Mouse (Mus musculus): ENCODE measurements around the gene Lrguk. TPM values are rescaled to one million over a fixed set of nuclear protein-coding genes. Genes with fewer than 3 reads are reported as not detected.
A peak's percentile ranks its signal among the peaks of the same experiment; 100 is the strongest.

The Lrguk gene
- polyA plus RNA-seq, 1 experiment from 2014 or later: 0.34 TPM

- no peak overlapping the region for H3K27ac ChIP-seq
- H3K9me3 ChIP-seq: no peaks in the 10 kb centered on the region
- H3K9ac ChIP-seq: no peak overlapping the region
- H3K4me2 ChIP-seq: 0 out of 2 replicates have a peak overlapping the region, but pooled peaks have one; percentile 12
- H3K36me3 ChIP-seq: no peaks in the 10 kb centered on the region
- 30% methylated on average over 15 of the region's 15 CpGs for WGBS
- no peaks in the 10 kb centered on the region for H3K27me3 ChIP-seq
- peaks cover 16% of the 10 kb centered on the region for H3K4me1 ChIP-seq
- H3K4me3 ChIP-seq: no peak overlapping the region
- no peak for ATAC-seq (ENCODE audit: insufficient number of reproducible peaks, insufficient read depth, low FRiP score, low TSS enrichment, low read depth)
Observed at GRCm38 (mm10) chr6:34034577-34035461, 5.6 kb downstream of the Lrguk start.

GRCm38 (mm10) chr6:34040624-34041235 is 11.5 kb downstream of the Lrguk start:
- WGBS: 41% methylated on average over 12 of the region's 12 CpGs
- ATAC-seq (ENCODE audit: insufficient number of reproducible peaks, insufficient read depth, low FRiP score, low TSS enrichment, low read depth): no peak

GRCm38 (mm10) chr6:34041589-34042280 is 12.5 kb downstream of the Lrguk start:
- H3K36me3 ChIP-seq: no peaks in the 10 kb centered on the region
- 82% methylated on average over 11 of the region's 11 CpGs for WGBS
- ATAC-seq (ENCODE audit: insufficient number of reproducible peaks, insufficient read depth, low FRiP score, low TSS enrichment, low read depth): no peak

More at GRCm38 (mm10) chr6:34040624-34041235, 11.5 kb downstream of the Lrguk start:
- no peaks in the 10 kb centered on the region for H3K9me3 ChIP-seq
- no peaks in the 10 kb centered on the region for H3K36me3 ChIP-seq
- H3K27me3 ChIP-seq: no peaks in the 10 kb centered on the region
- no peak overlapping the region for H3K27ac ChIP-seq
- no peak overlapping the region for H3K4me3 ChIP-seq
- no peak overlapping the region for H3K4me2 ChIP-seq
- no peaks in the 10 kb centered on the region for H3K4me1 ChIP-seq
- no peak overlapping the region for H3K9ac ChIP-seq

GRCm38 (mm10) chr6:34044228-34044811 is 15.1 kb downstream of the Lrguk start:
- Histone ChIP-seq H3K36me3 (no peaks in the 10 kb centered on the region), H3K27ac (no peak overlapping the region), H3K27me3 (no peaks in the 10 kb centered on the region), H3K9me3 (no peaks in the 10 kb centered on the region), H3K4me1 (0 out of 2 replicates have a peak, but pooled peaks cover 3% of the 10 kb centered on the region), H3K4me3 (no peak overlapping the region), H3K4me2 (no peak overlapping the region), H3K9ac (no peak overlapping the region)
- WGBS: 80% methylated on average over 12 of the region's 12 CpGs
- ATAC-seq (ENCODE audit: insufficient number of reproducible peaks, insufficient read depth, low FRiP score, low TSS enrichment, low read depth): no peak

More at GRCm38 (mm10) chr6:34041589-34042280, 12.5 kb downstream of the Lrguk start:
- Histone ChIP-seq H3K27ac (no peak overlapping the region), H3K4me2 (no peak overlapping the region), H3K4me3 (no peak overlapping the region), H3K27me3 (no peaks in the 10 kb centered on the region), H3K9me3 (no peaks in the 10 kb centered on the region), H3K9ac (no peak overlapping the region), H3K4me1 (0 out of 2 replicates have a peak, but pooled peaks cover under 1% of the 10 kb centered on the region)

GRCm38 (mm10) chr6:34044846-34045540 is 15.7 kb downstream of the Lrguk start:
- no peak for ATAC-seq (ENCODE audit: insufficient number of reproducible peaks, insufficient read depth, low FRiP score, low TSS enrichment, low read depth)
- Histone ChIP-seq H3K4me1 (0 out of 2 replicates have a peak, but pooled peaks cover 3% of the 10 kb centered on the region), H3K27me3 (no peaks in the 10 kb centered on the region), H3K27ac (no peak overlapping the region), H3K4me3 (no peak overlapping the region), H3K9me3 (no peaks in the 10 kb centered on the region), H3K9ac (no peak overlapping the region), H3K36me3 (no peaks in the 10 kb centered on the region), H3K4me2 (no peak overlapping the region)
- WGBS: 82% methylated on average over 9 of the region's 9 CpGs

GRCm38 (mm10) chr6:34046551-34047186 is 17.4 kb downstream of the Lrguk start:
- Histone ChIP-seq H3K9me3 (no peaks in the 10 kb centered on the region), H3K27ac (no peak overlapping the region), H3K4me1 (0 out of 2 replicates have a peak, but pooled peaks cover 3% of the 10 kb centered on the region), H3K4me2 (no peak overlapping the region), H3K36me3 (no peaks in the 10 kb centered on the region), H3K9ac (no peak overlapping the region), H3K4me3 (no peak overlapping the region), H3K27me3 (no peaks in the 10 kb centered on the region)
- no peak for ATAC-seq (ENCODE audit: insufficient number of reproducible peaks, insufficient read depth, low FRiP score, low TSS enrichment, low read depth)
- 76% methylated on average over 11 of the region's 11 CpGs for WGBS

- H3K4me2 ChIP-seq: no peak overlapping the region
- WGBS: 54% methylated on average over 2 of the region's 2 CpGs
- no peak overlapping the region for H3K27ac ChIP-seq
- H3K4me3 ChIP-seq: no peak overlapping the region
- no peak for ATAC-seq (ENCODE audit: insufficient number of reproducible peaks, insufficient read depth, low FRiP score, low TSS enrichment, low read depth)
- H3K9ac ChIP-seq: no peak overlapping the region
- H3K27me3 ChIP-seq: no peaks in the 10 kb centered on the region
- H3K36me3 ChIP-seq: no peaks in the 10 kb centered on the region
- 0 out of 2 replicates have a peak, but pooled peaks cover 3% of the 10 kb centered on the region for H3K4me1 ChIP-seq
- no peaks in the 10 kb centered on the region for H3K9me3 ChIP-seq
Observed at GRCm38 (mm10) chr6:34049433-34049832, 20.2 kb downstream of the Lrguk start.

- Histone ChIP-seq H3K4me2 (no peak overlapping the region), H3K9ac (no peak overlapping the region), H3K27ac (no peak overlapping the region), H3K4me3 (no peak overlapping the region), H3K9me3 (no peaks in the 10 kb centered on the region), H3K27me3 (no peaks in the 10 kb centered on the region), H3K4me1 (no peaks in the 10 kb centered on the region), H3K36me3 (no peaks in the 10 kb centered on the region)
- ATAC-seq (ENCODE audit: insufficient number of reproducible peaks, insufficient read depth, low FRiP score, low TSS enrichment, low read depth): no peak
- 92% methylated on average over 6 of the region's 6 CpGs for WGBS
Observed at GRCm38 (mm10) chr6:34059741-34060140, 30.5 kb downstream of the Lrguk start.

- H3K9ac ChIP-seq: no peak overlapping the region
- 89% methylated on average over 7 of the region's 7 CpGs for WGBS
Observed at GRCm38 (mm10) chr6:34066790-34067189, 37.5 kb downstream of the Lrguk start.

GRCm38 (mm10) chr6:34067271-34067670 is 38.0 kb downstream of the Lrguk start:
- no peaks in the 10 kb centered on the region for H3K27me3 ChIP-seq
- ATAC-seq (ENCODE audit: insufficient number of reproducible peaks, insufficient read depth, low FRiP score, low TSS enrichment, low read depth): no peak
- no peaks in the 10 kb centered on the region for H3K36me3 ChIP-seq
- H3K4me2 ChIP-seq: no peak overlapping the region
- H3K9me3 ChIP-seq: no peaks in the 10 kb centered on the region
- no peak overlapping the region for H3K4me3 ChIP-seq
- no peak overlapping the region for H3K27ac ChIP-seq
- H3K4me1 ChIP-seq: no peaks in the 10 kb centered on the region
- 96% methylated on average over 8 of the region's 8 CpGs for WGBS
- H3K9ac ChIP-seq: no peak overlapping the region

More at GRCm38 (mm10) chr6:34066790-34067189, 37.5 kb downstream of the Lrguk start:
- Histone ChIP-seq H3K36me3 (no peaks in the 10 kb centered on the region), H3K4me3 (no peak overlapping the region), H3K4me2 (no peak overlapping the region), H3K9me3 (no peaks in the 10 kb centered on the region), H3K27me3 (no peaks in the 10 kb centered on the region), H3K4me1 (no peaks in the 10 kb centered on the region), H3K27ac (no peak overlapping the region)
- no peak for ATAC-seq (ENCODE audit: insufficient number of reproducible peaks, insufficient read depth, low FRiP score, low TSS enrichment, low read depth)

Data from embryonic facial prominence, embryonic 13.5 days (tissue).